Mouse (Mus musculus): ENCODE measurements at regions not wholly inside any gene's neighbourhood (a gene's known extent, or its start where the extent isn't known, plus 50 kb on each side); places are given as distances from the start of the nearest gene placed in this dataset.
A peak's percentile ranks its signal among the peaks of the same experiment; 100 is the strongest.
"Not testable (repeated sequence)": the region's sequence is repeated elsewhere in the genome, so short reads cannot be mapped to it uniquely, and the experiment has no call there.

DNA sequence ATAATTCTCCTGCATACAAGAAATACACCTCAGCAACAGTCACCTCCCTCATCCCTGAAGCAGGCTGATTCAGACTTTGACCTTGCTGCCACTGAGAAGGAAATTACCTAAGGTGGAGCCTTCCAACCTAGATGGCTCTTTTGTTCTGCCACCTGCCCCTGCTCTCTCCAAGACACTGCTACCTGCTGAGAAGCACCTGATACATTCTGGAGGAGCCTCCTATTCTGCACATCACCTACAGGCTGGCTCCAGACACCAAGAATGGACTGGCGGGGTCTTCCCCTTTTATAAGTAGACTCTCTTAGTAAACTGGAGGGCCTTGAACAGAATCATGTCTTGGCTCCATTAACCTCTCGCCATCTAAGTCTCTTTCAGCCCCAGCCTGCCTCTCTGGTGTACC, 1149.5 kb upstream of the 2610301B20Rik start:
- DNase-seq (ENCODE audit: low spot score in 2 of 2), result not testable (repeated sequence)

DNA sequence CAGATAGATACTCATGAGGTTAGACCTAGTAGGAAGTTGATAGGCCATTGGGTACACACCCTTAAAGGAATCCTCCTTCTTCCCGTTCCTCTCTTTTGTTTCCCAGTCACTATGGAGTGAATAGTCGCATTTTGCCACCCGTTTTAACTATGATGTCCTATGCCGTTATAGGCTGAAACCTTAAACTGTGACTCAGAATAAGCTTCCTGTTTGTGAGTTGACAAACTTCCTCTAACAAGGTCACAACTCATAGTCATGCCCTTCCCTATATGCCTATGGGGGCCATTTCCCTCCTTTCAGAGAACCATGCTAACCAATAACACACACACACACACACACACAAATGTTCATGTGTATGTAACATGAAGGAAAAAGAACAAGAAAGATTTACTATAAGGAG, 1136.6 kb upstream of the 2610301B20Rik start:
- DNase-seq (ENCODE audit: low spot score in 2 of 2), result no peak

DNA sequence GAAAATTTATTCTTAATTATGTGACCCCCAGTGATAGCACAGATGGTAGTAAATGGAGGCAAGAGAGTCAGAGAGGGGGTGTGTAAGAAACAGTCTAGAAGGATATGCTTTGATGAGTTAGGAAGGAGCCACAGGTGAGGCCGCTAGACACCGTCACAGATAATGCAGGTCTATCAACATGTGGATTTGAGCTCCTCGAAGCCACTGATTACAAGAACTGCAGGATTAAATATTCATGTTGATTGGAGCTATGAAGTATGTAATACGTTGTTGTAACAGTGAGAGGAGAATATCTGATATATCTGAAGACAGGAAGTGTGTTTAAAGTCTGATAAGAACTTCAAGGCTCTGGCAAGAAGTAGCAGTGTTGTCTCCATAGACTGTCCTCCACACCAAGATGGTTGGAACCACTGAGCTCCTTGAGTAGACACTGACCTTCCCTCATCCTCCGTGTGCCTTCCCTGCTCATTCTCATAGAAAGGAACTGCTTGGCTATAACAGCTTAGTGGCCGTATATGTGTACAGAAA, 1126.8 kb upstream of the 2610301B20Rik start:
- no peak for DNase-seq (ENCODE audit: low spot score in 2 of 2)

DNA sequence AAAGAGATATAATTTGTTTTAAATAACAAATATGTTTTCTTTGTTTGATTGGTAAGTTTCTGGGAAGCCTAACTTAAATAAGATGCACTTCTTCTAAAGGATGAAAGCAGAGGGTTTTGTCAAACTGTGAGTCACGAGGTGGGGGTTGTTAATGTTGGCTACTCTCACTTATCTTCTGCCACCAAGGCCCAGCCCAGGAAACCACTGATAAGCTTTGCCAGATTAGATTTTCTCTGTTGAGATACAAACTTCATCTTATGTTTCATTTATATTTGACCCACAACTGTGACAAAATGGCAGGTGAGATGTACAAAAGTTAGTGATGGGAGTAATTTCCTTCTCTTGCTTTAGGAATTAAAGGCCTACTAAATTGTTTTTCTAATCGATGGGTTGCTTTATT, 1126.2 kb upstream of the 2610301B20Rik start:
- no peak for DNase-seq (ENCODE audit: low spot score in 2 of 2)

DNA sequence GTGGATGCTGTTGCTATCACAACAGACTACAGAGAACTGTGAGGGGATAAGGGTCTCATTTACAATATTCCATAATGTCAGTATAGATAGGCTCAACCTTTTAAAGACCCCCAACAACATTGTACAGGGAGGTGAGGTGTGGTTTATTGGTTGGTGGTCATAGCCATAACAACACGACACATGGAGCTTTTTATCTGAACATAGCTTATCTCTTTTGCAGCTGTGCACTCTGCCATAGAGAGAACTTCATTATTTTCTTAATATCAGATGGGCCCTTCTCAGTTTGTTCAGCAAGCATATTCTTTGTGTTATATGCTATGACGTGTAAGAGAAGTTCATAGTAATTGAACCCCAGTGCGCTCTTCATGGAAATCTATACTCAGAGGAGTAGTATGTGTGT, 1124.4 kb upstream of the 2610301B20Rik start:
- DNase-seq (ENCODE audit: low spot score in 2 of 2), result no peak

DNA sequence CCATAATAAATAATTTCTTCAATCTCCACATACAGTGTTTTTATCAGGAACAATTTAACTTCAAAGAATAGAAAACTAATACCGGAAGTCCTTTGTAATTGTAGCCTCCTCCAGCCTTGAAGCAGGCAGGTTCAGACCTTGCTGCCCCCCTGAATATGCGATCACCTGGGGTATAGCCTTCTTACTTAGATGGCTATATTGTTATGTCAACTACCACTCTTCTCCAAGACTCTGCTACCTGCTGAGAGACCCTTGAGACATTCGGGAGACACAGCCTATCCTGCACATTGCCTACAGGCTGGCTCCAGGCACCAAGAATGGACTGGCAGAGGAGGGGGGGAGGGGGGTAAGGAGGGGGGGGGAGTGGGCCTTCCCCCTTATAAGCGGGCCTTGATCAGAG, 1123.9 kb upstream of the 2610301B20Rik start:
- DNase-seq (ENCODE audit: low spot score in 2 of 2), result no peak

DNA sequence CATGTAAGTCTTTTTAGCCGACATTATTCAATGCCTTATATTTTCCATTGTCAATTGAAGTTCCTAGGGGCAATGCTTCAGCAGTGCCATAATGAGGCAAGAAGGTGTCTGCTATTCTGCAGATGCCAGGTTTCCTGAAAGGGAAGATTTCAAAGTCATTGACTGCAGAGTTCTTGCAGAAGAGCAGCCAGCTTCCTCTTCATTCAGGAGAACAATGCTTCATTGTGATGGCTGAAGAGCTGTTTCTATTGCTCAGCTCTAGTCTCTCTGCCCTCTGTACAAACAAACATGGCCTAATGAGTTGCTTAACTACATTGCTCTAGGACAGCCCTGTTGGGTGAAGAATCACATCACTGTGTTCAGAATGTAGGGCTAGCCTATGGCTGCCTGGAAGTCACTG, 1111.0 kb upstream of the 2610301B20Rik start:
- DNase-seq (ENCODE audit: low spot score in 2 of 2), result no peak

DNA sequence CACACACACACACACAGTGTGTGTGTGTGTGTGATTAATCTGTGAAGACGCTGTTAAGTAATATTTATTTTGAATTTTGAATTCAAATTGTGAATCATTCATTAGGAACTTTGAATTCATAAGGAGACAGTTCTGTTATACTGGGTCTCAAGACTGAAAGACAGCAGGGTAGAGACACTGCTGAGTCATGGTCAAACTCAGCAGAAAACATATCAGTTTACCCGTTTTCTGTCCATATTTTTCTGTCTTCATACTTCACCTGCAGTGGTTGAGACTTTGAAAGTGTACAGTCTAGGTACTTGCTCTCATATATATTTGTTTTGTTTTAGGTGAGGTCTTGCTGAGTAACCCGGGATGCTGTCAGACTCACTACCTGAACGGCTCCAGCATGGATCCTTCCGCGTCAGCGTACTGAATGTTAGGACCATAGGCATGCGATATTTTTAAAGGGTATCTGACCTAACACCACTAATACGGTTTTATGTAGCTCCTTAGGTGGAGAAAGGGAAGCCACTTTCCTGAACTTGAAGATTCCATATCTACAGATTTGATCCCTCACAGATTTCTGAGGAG, 1104.6 kb upstream of the 2610301B20Rik start:
- no peak for DNase-seq (ENCODE audit: low spot score in 2 of 2)

DNA sequence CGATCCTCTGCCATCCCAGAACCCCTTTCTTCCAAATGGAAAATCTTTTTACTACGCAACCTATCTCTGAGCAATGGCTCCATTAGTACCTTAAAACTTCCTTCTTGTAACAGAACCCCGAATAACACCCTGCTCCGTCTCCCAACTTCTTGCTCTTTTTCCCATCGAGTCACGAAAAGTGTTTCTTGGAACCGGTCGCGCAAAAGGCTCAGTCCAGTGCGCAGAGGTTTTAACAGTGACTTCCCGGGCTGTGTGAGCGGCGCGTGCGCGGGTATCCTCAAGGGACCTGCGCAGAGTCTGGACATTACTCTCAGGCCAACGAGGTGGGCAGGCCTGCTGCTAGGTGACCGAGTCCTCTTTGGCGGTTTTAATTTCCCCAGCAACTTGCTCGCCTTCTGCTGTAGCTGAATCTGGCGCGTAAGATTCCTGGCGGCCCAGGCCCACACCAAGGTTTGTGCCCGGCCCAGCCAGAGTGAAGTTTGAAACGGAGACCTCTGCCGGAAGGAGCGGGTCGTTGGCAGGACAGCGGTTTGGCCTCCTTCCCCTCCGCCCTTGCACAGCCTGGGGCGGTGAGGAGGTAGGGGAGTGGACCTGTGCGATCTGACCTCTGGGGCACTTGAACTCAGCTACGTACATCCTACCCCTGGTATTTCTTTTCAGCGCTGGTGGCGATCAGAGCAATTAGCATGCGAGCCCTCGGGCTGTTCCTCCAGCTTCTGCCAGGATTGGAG, 1103.8 kb upstream of the 2610301B20Rik start:
- DNase-seq (ENCODE audit: low spot score in 2 of 2), result peak; percentile 34 to 50

DNA sequence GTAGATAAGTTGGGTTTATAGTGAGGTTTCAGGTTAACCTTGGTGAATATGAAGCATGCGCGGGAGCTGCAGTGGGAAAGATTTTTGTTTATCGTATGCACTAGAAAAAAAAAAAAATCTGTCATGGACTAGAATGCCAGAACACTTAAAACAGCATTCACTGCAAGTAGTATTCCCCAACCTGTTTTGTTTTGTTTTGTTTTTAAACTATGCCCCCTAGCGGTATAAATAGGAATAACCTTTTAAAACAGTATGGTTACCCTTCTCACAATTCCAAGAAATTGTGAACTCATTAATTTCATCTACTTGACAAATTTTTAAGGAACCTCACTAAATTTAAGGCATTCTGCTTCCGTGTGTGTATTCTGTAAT, 1103.2 kb upstream of the 2610301B20Rik start:
- DNase-seq (ENCODE audit: low spot score in 2 of 2), result no peak

DNA sequence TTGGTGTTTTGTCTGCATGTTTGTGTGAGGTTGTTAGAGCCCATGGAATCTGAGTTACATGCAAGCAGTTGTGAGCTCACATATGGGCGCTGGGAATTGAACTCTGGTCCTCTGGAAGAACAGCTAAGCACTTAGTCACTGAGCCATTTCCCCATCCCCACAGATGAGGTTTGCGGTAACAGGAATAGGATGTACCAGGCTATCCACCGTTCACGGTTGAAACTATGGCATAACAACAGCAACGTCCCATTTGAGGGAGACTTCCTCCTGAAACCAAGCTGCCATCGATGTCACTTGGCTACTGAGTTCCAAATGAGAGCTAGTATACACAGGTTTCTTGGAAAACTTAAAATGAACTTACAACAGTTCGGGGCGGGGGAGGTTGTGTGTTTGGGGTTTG, 1095.9 kb upstream of the 2610301B20Rik start:
- no peak for DNase-seq (ENCODE audit: low spot score in 2 of 2)

DNA sequence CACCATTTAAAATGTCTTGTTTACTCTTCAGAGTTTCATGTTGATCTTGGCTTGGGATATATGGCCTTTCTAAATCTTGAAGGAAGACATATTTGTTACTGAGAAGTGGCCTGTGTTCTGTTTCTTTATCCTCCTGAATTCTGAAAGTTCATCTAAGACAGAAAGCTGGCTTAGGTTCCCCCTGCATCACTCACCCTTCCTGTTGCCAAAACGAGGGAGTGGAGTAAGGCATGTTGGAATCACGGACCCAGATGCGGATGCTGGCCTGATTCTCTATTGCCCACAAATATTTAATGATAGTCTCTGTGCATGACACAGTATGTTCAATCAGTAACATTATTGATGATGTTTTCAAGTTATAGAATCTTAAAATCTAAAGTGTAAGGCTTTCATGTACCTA, 1094.7 kb upstream of the 2610301B20Rik start:
- DNase-seq (ENCODE audit: low spot score in 2 of 2), result no peak

DNA sequence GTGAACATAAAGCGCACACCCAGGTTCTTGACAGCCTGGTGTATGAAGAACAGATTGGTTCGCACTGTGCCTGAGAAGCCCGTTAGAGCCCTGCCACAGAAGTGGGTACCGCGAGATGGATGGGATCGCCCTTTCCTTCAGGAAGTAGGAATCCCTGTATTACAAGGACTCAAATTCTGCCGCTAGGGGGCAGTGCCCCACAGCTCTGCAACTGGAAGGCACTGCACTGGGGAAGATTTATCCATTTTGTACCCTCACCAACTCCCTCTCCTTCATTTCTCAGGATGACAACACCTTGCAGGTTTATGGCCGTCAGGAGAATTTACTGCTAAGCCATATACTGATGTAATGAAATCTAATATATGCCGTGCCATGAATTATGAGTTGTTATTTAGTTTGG, 1094.1 kb upstream of the 2610301B20Rik start:
- peak; percentile 79 to 82 for DNase-seq (ENCODE audit: low spot score in 2 of 2)

DNA sequence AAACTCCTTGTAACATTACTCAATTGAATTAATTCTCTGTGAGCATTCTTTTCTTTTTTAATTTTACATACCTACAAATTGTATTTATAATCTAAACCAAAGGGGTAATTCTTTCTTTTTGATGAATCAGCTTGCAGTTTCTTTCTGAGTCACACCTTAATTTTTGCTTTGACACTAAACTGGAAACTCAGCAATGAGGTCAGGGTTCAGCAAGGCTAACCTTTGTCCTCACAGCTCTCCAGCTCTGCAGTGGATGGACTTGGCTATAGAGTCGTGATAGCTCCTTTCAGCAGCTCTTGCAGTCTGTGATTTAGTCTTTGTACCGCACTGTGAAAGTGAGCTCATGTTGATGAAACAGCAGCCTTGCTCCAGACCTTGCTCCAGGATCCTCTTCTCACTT, 1093.0 kb upstream of the 2610301B20Rik start:
- no peak for DNase-seq (ENCODE audit: low spot score in 2 of 2)

DNA sequence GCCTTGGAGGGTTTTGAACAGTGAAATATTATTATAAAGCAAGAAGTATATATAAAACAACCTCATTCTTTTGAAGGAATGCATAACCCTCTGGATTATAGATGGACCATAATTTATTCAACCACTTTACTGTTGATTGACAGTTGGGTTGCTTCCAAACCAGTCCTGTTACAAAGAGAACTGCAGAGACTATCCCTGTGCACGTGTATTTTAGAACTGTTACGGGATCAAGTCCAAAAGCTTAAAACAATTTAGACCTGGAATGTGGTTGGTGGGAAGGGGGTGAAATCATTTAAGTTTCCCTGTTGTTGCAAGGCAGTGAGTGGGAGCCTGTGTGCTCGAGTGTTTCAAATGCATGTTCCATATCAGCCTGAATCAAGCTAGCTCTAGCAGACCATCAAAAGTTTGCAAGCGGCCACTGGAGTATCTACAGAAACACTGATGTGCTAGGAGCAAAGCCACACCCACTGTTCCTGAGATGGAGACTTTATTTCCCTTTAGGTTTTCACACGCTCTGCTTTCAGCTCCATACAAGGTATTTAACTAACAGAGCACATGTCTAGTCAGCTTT, 1086.4 kb upstream of the 2610301B20Rik start:
- DNase-seq (ENCODE audit: low spot score in 2 of 2), result no peak

DNA sequence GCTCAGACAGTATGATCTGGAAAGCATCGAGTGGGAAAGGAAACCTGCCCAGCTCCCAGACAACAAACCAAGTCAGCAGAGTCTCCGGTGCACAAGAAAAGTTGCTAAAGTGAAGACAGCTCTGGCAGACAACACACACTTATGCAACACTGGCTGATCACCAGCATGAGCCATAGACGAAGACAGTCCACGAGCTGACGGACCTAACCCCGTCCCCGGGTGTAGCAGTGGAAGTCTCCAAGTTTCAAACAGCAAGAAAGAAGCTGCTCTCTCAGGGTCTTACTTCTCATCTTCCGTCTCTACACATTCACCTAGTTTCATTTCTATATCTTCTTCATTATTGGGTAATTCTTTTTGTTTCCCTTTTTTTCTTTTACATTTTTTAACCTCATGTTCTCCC, 1083.8 kb upstream of the 2610301B20Rik start:
- DNase-seq (ENCODE audit: low spot score in 2 of 2), result no peak

All from layer of hippocampus, postnatal 10 days (tissue).